Mouse (Mus musculus): Measurements from ENCODE around the gene Myl7.

Myl7 gene

GRCm38 (mm10) chr11:5862394-5863105, 36.0 kb downstream of the Myl7 start:
- DNase-seq (ENCODE audit: low read depth, low spot score), result no peak

- no peak for DNase-seq (ENCODE audit: low read depth, low spot score)
Observed at GRCm38 (mm10) chr11:5861678-5862393, 36.7 kb downstream of the Myl7 start, which contains the start of gene Aebp1. Gene Aebp1, plus strand, starts transcription at chr11:5861947.

GRCm38 (mm10) chr11:5860639-5861038, 37.9 kb downstream of the Myl7 start:
- no peak for DNase-seq (ENCODE audit: low read depth, low spot score)

- no peak for DNase-seq (ENCODE audit: low read depth, low spot score)
Observed at GRCm38 (mm10) chr11:5859883-5860550, 38.6 kb downstream of the Myl7 start.

DNA sequence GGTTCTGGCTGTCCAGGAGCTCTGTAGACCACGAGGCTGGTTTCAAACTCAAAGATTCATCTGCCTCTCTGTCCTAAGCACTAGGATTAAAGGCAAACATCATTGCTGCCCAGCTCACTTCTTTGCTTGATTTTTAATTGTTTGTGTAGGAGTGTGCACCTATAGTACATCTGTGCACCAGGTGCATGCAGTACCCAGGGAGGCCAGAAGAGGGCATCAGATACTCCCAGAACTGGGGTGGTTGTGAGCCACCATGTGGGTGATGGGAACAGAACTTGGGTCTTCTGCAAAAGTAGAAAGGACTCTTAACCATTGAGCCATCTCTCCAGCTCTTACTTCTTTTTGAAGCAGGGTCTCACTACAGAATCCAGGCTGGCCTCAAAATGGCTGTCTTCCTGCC, 39.9 kb downstream of the Myl7 start:
- DNase-seq (ENCODE audit: low read depth, low spot score), result no peak

- no peak for DNase-seq (ENCODE audit: low read depth, low spot score)
Observed at GRCm38 (mm10) chr11:5856479-5857130, 42.0 kb downstream of the Myl7 start.

GRCm38 (mm10) chr11:5855902-5856301, 42.7 kb downstream of the Myl7 start:
- DNase-seq (ENCODE audit: low read depth, low spot score), result no peak

GRCm38 (mm10) chr11:5855481-5855880, 43.1 kb downstream of the Myl7 start:
- no peak for DNase-seq (ENCODE audit: low read depth, low spot score)

DNA sequence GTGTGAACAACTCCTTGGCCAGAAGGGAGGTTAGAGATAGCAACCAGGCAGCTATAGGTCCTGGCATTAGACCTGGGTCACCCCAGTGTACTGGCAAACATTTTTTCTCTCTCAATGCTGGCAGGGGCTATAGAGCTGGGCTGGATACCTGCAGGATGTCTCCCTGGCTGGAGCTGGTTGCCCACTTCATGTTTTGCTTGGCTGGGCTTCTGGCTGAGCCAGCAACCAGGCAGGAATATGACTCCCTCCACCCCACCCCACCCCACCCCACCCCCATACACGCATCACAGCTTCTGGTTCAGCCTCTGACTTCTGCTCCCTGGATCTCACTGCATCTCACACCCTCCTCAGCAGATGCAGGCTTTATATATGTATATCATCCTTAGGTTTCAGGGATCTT, 46.3 kb downstream of the Myl7 start:
- DNase-seq (ENCODE audit: low read depth, low spot score), result no peak

DNA sequence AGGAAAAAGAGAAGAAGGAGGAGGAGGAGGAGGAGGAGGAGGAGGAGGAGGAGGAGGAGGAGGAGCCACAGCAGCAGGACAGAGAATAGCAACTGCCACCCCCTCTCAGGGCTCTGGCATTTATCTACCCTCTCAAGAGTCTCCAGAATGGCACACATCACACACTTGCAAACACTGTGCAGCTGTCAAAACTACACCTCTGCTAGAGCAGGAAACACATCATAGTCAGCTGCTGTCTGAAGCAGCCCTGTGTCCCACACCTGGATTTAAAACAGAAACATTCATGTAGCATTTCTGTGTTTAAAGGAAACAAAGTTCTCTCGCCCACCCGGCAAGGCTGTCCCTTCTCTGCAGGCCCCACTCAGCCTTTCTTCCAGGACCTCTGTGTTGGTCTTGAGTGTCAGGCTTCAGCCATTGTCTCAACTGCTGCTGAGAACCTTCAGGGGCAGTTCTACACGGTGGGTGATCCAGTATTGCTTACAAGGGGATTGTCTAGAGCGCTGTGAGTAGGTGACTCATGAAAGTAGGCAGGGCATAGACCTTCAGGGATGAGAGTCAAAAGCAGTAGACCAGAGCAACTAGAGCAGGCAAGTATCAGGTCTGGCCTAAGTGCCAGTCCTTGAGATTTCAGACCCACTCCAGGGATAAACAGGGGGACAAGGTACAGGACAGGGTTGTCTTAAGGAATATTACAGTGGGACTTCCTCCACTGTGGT, 47.4 kb downstream of the Myl7 start:
- DNase-seq (ENCODE audit: low read depth, low spot score), result no peak

GRCm38 (mm10) chr11:5850452-5850851, 48.1 kb downstream of the Myl7 start:
- no peak for DNase-seq (ENCODE audit: low read depth, low spot score)

- DNase-seq (ENCODE audit: low read depth, low spot score), result no peak
Observed at GRCm38 (mm10) chr11:5849316-5849715, 49.3 kb downstream of the Myl7 start.

- no peak for DNase-seq (ENCODE audit: low read depth, low spot score)
Observed at GRCm38 (mm10) chr11:5848741-5849140, 49.8 kb downstream of the Myl7 start.

DNA sequence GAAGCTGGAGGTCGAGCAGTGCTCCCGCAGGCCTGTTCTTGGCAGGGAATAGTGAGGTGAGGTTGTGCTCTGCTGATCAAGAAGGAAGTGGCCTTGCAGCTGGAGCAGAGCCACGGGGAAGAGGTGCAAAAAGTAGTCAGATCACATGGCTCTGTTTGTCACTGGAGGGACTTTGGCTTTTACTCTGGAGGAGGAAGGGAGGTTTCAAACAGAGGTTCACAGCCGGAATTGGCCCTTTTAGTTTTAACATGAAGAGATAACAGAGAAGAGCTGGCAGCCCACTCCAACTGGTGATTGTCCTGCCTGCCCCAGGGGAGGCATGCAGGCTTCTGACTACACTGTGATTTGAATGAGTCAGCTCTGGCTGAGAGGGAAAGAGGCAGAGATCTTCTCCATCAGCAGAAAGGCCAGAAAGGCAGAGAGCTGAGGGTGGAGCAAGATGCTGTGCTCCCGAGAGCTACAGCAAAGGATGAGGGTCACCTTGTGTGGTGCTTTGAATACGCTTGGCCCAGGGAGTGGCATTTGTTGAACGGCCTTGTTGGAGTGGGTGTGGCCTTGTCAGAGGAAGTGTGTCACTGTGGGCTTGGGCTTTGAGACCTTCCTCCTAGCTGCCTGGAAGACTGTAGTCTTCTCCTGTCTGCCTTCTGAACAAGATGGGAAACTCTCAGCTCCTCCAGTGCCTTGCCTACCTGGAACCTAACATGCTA, 51.8 kb downstream of the Myl7 start:
- DNase-seq (ENCODE audit: low read depth, low spot score), result no peak

Measured in WW6 (cell line).